9 mouse cellular contexts compared by ENCODE assay signal in genomic region chr11:75014816-75015215, GRCm38 (mm10).
DNase-seq lines count a peak whose midpoint lies in the region; ATAC-seq and TF ChIP-seq lines count a peak whose summit lies in the region.
"Had no signal": no experiment of that assay in that cellular context is flagged by ENCODE, and none has a peak within 500 bp of the region (broad histone marks: within the 10 kb centered on the region; RNA-seq: fewer than 3 reads in every experiment).

No protein-coding gene starts in this region.

- H3K9ac ChIP-seq in kidney, embryonic 16.5 days (replicated peaks; ENCODE audit: low read length) = no peak overlapping the region
- no peak overlapping the region for H3K9ac ChIP-seq in intestine, embryonic 15.5 days

- no peaks in the 10 kb centered on the region for H3K9me3 ChIP-seq in kidney, embryonic 16.5 days (ENCODE audit: low read length)
- no peaks in the 10 kb centered on the region for H3K9me3 ChIP-seq in intestine, embryonic 15.5 days

- 0 out of 2 replicates have a peak, but pooled peaks cover 2% of the 10 kb centered on the region for H3K36me3 ChIP-seq in kidney, embryonic 16.5 days (ENCODE audit: insufficient read depth, low read length)
- no peaks in the 10 kb centered on the region for H3K36me3 ChIP-seq in intestine, embryonic 15.5 days

- peaks cover 38% of the 10 kb centered on the region for H3K4me1 ChIP-seq in kidney, embryonic 16.5 days (ENCODE audit: insufficient read depth, low read length)
- peaks cover 29% of the 10 kb centered on the region for H3K4me1 ChIP-seq in brown adipose tissue, adult 24 weeks (ENCODE audit: control insufficient read depth, insufficient read depth, insufficient read length, low read length)
- H3K4me1 ChIP-seq in cortical plate, adult 2 months (ENCODE audit: control insufficient read depth, insufficient read depth, low read length) = peaks cover 6% of the 10 kb centered on the region
- H3K4me1 ChIP-seq in intestine, embryonic 15.5 days (replicated peaks) = peaks cover 21% of the 10 kb centered on the region

- TF ChIP-seq POLR2A in cortical plate, adult 2 months (IDR thresholded peaks at IDR 0.05; ENCODE audit: extremely low read depth, insufficient read depth, low read length) = no peak

- 86% methylated on average over 4 of the region's 4 CpGs for WGBS in kidney, embryonic 16.5 days
- 64% methylated on average over 4 of the region's 4 CpGs for WGBS in intestine, embryonic 15.5 days

- no peak for DNase-seq in kidney, postnatal 10 days
- no peak for DNase-seq in adrenal gland, adult 18-20 months (ENCODE audit: low spot score in 2 of 2)
- DNase-seq in B cell, adult 2 months = no peak
- no peak for DNase-seq in spleen, postnatal 10 days (ENCODE audit: low spot score in 2 of 2)
- DNase-seq: kidney, postnatal 25 days had no signal

- no peaks in the 10 kb centered on the region for H3K27me3 ChIP-seq in kidney, embryonic 16.5 days (ENCODE audit: insufficient read depth, low read length)
- H3K27me3 ChIP-seq in intestine, embryonic 15.5 days (replicated peaks) = no peaks in the 10 kb centered on the region

- H3K27ac ChIP-seq in kidney, embryonic 16.5 days (ENCODE audit: low read length) = peak overlapping the region; percentile 90
- H3K27ac ChIP-seq in brown adipose tissue, adult 24 weeks (replicated peaks; ENCODE audit: low read depth, low read length) = peak overlapping the region; percentile 91
- peak overlapping the region; percentile 51; the same call in 1 of the 2 replicates for H3K27ac ChIP-seq in cortical plate, adult 2 months (ENCODE audit: insufficient read depth, low read length)
- peak overlapping the region; percentile 87 for H3K27ac ChIP-seq in intestine, embryonic 15.5 days

- TF ChIP-seq CTCF in cortical plate, adult 2 months (IDR thresholded peaks at IDR 0.05; ENCODE audit: extremely low read depth, insufficient read depth, low read length) = no peak

- H3K4me2 ChIP-seq in kidney, embryonic 16.5 days (replicated peaks; ENCODE audit: low read depth, low read length) = no peak overlapping the region
- no peak overlapping the region for H3K4me2 ChIP-seq in intestine, embryonic 15.5 days (replicated peaks)

- ATAC-seq in kidney, embryonic 16.5 days (ENCODE audit: low FRiP score, low TSS enrichment) = no peak
- ATAC-seq in intestine, embryonic 15.5 days = no peak

- no peak overlapping the region for H3K4me3 ChIP-seq in kidney, embryonic 16.5 days (ENCODE audit: low read length)
- H3K4me3 ChIP-seq in brown adipose tissue, adult 24 weeks (ENCODE audit: insufficient read depth, low read depth, low read length) = no peak overlapping the region
- no peak overlapping the region for H3K4me3 ChIP-seq in cortical plate, adult 2 months (ENCODE audit: insufficient read depth, low read length)
- no peak overlapping the region for H3K4me3 ChIP-seq in intestine, embryonic 15.5 days (replicated peaks)
